Mouse (Mus musculus): Measurements from ENCODE around the gene Gtpbp1.

- TF ChIP-seq GABPA (IDR thresholded peaks at IDR 0.05; ENCODE audit: insufficient replicate concordance, low read depth, low read length): no peak
- no peak for TF ChIP-seq MAX (IDR thresholded peaks at IDR 0.05; ENCODE audit: low read length)
- no peak for TF ChIP-seq EP300 (IDR thresholded peaks at IDR 0.05; ENCODE audit: low read length)
- no peak for TF ChIP-seq JUN (IDR thresholded peaks at IDR 0.05; ENCODE audit: insufficient read depth, low read depth, low read length)
- TF ChIP-seq CTCF (conservative IDR thresholded peaks at IDR 0.05 in 1 of 2, IDR thresholded peaks at IDR 0.05 in 1 of 2; ENCODE audit: low read depth in 2 of 2, low read length in 2 of 2): no peak
- TF ChIP-seq ZC3H11A (IDR thresholded peaks at IDR 0.05; ENCODE audit: low read depth, low read length): no peak
- TF ChIP-seq CHD2 (IDR thresholded peaks at IDR 0.05; ENCODE audit: low read length): no peak
- TF ChIP-seq MXI1 (IDR thresholded peaks at IDR 0.05; ENCODE audit: low read depth, low read length): no peak
- TF ChIP-seq HCFC1 (IDR thresholded peaks at IDR 0.05; ENCODE audit: low read depth, low read length): no peak
- no peak for TF ChIP-seq MAFK (IDR thresholded peaks at IDR 0.05; ENCODE audit: insufficient replicate concordance, low read length)
- TF ChIP-seq ELF1 (IDR thresholded peaks at IDR 0.05; ENCODE audit: low read depth, low read length): no peak
- no peak for TF ChIP-seq ZNF384 (IDR thresholded peaks at IDR 0.05; ENCODE audit: low read depth, low read length)
- no peak for TF ChIP-seq POLR2A (IDR thresholded peaks at IDR 0.05; ENCODE audit: low read depth, low read length)
Observed at GRCm38 (mm10) chr15:79763601-79764246, 73.1 kb downstream of the Gtpbp1 start.

Measured in CH12.LX (cell line).